Mouse (Mus musculus) adrenal gland, postnatal 4 days (tissue): ENCODE results near the gene Gm45717. TPM values are rescaled to one million over a fixed set of nuclear protein-coding genes. Genes with fewer than 3 reads are reported as not detected.

Experiments
- DNase-seq, 2 experiments: peaks; one replicate each; pipeline ENCODE4 v3.0.0; 2021 to 2022; ENCODE audit warnings: low spot score in 2 of 2, mixed read lengths in 2 of 2
- total RNA-seq, 2 experiments: library from RNA; stranded (reverse); gene quantifications; 2 replicates each; pipeline ENCODE4 v1.2.3; 2021

The Gm45717 gene
- total RNA-seq, 2 experiments from 2014 or later = not detected

DNA sequence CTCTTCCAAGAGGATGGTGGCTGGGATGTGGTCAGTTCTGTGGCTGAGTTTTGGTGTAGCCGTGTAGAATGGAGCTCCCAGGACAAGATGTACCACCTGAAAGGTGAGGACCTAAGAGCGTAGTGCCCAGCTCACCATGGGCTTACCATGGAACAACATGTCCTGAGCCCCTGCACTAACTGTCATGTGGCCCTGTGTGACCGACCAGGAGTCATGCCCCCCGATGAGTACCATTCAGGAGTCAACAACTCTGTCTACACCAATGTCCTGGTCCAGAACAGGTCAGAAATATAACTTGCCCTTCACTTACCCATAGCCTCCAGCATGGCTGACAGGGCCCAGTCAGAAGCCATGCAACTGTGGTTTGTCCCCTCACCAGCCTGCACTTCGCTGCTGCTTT is 10.5 kb downstream of the Gm45717 start:
- DNase-seq = no peak

GRCm38 (mm10) chr7:140944236-140944635 is 11.5 kb downstream of the Gm45717 start:
- DNase-seq = no peak

DNA sequence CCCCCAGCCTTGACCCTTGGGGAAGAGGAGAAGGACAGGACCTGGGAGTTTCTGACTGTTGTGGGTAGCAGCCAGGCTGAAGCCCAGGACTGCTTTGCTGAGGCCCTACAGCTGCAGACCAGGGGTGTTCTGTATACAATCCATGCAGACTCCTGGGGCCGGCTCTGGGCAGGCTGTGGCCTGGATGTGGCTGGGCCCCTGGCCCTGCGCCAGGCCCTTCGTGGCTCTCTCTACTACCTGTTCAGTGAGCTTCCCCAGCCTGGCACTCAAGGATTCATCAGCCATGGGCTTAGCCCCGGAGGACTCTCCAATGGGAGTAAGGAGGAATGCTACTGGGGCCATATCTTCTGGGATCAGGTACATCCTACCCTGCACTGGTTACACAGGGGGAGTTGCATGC is 12.4 kb downstream of the Gm45717 start:
- no peak for DNase-seq

DNA sequence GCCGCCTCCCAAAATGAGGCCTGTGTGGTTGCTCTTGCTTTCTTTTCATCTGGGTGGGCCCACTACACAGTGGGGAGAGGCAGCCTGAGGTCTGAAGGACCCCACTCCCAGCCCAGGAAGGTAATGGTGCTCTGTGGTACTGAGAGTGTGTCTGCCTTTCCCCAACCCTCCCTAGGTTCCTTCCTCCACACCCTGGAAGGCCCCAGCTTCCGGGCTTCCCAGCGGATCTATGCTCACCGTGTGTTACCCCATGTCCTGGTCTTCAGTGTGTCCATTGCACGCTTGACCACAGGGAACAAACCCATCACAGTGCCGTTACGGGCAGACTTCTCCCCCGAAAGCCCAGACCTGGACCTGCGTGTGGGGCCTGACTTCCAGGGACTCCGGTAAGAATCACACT is 12.9 kb downstream of the Gm45717 start:
- DNase-seq = no peak

DNA sequence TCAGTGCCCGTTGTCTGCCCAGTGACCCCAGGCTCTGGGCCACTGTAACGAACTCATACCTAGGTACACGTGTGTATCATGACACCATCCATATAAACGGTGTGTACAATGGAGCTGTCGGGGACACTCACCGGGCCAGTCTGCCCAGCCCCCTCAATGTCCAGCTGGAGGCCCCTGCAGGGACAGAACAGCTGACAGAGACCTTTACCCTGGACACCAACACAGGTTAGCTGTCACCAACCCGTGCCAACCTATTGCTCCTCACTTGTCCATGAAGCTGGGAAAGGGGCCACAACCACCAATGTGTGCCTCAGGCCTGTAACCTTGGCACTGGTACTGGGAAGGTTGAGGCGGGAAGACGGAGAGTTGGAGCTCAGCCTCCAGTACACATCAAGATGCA is 13.4 kb downstream of the Gm45717 start:
- no peak for DNase-seq

DNA sequence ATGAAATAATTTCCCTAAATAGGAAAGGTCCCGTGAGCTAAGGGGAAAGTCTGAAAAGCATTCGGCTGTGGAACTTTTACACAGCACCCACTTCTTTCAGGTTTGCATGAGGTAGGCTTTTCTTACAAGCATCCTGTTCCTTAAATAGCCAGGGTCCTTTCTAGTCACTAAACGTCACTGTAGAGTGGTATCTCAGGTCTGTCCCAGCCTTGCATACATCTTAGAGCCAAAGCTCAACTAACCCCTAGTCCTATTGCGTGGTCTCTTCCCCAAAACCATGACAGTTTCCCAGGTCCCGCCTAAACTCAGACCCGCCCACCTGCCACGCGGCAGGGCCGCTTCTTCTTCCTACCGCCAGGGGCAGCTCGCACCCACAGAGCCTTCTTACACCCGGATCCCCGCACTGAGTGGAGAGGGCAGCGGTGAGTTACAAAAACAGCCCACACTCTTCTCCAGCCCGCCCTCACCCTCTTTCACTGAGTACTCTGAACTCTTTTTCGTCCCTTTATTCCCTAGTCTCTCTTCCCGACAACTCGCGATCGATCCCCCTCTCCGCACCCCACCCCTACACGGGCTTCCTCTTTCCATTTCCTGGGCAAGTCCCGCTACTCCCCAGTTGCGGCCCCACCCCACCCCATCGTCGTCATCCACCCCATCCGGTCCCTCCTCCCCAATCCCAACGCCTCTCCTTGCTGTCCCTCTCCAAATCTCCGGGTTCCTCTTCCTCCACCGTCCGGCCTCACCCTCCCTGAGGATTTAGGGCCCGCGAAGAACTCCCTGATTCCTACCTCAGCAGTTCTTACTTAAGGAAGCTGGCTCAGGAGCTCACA is 14.3 kb downstream of the Gm45717 start, which contains the start of gene Pgghg:
Pgghg (plus strand) TSS at position 170 of the 830 bp plus-strand sequence.
- peak; percentile 64 to 79 for DNase-seq

- no peak for DNase-seq
Measured at GRCm38 (mm10) chr7:140939669-140940171, 16.0 kb downstream of the Gm45717 start.

- no peak for DNase-seq
Measured at GRCm38 (mm10) chr7:140938896-140939295, 16.8 kb downstream of the Gm45717 start.

DNA sequence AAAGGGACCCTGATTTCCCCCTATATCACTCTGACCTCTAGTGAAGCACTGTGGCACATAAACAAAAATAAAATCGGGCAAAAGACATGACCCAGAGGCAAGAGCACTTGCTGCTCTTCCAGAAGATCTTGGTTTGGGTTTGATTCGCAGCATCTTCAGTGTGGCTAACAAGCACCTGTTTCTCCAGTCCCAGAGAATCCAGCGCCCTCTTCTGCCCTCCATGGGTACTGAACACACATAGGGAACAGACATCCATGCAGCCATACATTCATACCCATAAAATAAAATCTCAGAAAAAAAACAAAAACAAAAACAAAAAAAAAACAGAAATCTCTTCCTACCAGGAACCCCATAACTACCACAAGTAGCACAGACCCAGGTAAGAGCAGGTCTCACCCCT is 17.3 kb downstream of the Gm45717 start:
- DNase-seq = no peak

DNA sequence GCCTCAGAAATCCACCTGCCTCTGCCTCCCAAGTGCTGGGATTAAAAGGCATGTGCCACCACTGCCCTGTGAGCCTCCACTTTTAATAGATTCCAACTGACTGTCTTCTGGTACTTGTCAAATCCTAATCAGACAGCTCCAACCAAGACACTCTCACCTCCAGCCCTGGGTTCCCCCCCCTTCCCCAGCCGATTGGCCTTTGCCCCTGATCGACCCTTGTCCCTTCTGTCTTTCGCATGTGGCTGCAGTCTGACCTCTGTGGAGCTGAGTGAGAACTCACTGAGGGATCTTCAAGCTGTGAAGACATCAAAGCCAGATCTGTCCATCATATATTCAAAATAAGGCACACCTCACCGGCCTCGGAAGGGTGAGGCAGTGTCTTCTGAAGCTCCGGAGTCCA is 28.6 kb downstream of the Gm45717 start:
- DNase-seq = no peak

GRCm38 (mm10) chr7:140923070-140923775 is 32.5 kb downstream of the Gm45717 start:
- no peak for DNase-seq

DNA sequence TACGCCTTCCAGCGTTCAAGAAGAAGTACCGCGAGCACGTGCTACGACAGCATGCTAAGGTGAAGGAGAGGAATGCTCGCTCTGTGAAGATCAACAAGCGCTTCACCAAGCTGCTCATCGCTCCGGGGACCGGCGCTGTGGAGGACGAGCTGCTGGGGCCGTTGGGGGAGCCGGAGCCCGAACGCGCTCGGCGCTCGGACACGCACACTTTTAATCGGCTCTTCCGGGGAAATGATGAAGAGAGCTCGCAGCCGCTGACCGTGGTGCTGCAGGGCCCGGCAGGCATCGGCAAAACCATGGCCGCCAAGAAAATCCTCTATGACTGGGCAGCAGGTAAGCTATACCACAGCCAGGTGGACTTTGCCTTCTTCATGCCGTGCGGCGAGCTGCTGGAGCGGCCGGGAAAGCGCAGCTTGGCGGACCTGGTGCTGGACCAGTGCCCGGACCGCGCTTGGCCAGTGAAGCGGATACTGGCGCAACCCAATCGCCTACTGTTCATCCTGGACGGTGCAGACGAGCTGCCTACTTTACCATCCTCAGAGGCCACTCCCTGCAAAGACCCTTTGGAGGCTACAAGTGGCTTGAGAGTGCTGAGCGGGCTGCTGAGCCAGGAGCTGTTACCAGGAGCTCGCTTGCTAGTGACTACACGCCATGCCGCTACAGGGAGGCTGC is 33.2 kb downstream of the Gm45717 start:
- no peak for DNase-seq

GRCm38 (mm10) chr7:140921225-140921975 is 34.3 kb downstream of the Gm45717 start:
- DNase-seq = no peak

GRCm38 (mm10) chr7:140920418-140921029 is 35.2 kb downstream of the Gm45717 start, which contains the start of gene Nlrp6:
TSS of gene Nlrp6 (plus strand) at chr7:140920902.
- no peak for DNase-seq

DNA sequence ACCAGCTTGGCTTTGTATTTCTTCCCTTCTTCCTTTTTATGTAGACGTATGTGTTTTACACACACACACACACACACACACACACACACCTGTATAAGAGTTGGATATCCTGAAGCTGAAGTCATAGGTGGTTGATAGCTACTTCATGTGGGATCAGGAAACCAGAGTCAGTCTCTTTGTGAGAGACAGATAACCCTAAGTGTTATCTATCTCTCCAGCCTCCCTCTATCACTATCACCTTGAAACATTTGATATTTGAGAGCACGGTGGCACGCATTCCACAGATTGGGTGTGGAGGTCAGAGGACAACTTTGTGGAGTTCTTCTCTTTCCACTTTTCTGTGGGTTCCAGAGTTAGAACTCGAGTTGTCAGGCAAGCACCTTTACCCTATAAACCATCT is 35.8 kb downstream of the Gm45717 start:
- DNase-seq = no peak

DNA sequence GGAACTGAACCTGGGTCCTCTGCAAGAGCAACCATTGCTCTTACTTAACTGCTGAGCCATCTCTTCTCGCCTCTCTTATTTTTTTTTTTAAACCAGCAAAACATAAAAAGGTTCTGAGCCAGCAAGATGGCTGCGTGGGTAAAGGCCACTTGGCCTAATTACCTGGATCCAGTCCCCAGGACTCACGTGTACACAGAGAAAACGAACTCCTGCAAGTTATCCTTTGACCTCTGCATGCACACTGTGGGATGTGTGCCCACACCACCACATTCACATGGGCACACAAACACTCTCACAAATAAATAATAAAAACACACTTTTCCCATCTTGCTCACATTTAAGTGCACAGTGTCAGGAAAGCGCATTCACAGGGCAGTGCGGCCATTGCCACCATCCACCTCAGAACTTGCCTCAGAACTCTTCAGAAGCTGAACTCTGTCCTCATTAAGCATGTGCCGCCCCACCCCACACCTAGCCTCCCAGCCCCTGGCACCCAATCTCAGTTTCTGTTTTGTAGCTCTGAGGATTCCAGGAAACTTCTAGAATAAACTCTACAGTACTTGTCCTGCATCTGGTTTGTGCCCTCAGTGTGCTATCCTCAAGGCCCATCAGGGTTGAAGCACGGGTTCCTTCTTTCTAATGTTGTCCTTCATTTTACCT is 41.6 kb downstream of the Gm45717 start:
- no peak for DNase-seq

- no peak for DNase-seq
Measured at GRCm38 (mm10) chr7:140912846-140913482, 42.8 kb downstream of the Gm45717 start.

DNA sequence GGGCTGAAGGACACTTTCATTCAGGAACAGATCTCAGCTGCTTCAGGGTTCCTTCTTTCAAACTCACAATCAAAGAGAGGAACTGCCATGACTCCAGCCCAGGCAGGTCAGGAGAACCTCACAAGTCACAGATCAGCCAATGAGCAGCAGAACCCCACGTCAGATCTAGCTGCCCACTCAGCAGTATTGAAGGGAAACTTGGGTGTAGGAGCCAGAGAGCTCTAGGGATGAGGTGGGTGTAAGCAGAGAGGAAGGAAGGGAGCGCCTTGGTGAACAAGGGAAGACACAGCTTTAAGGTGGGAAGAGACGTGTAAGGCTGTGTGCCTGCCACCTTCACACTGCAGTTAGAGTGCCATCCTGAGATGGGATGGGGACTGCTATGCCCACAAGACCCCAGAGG is 43.4 kb downstream of the Gm45717 start:
- no peak for DNase-seq

DNA sequence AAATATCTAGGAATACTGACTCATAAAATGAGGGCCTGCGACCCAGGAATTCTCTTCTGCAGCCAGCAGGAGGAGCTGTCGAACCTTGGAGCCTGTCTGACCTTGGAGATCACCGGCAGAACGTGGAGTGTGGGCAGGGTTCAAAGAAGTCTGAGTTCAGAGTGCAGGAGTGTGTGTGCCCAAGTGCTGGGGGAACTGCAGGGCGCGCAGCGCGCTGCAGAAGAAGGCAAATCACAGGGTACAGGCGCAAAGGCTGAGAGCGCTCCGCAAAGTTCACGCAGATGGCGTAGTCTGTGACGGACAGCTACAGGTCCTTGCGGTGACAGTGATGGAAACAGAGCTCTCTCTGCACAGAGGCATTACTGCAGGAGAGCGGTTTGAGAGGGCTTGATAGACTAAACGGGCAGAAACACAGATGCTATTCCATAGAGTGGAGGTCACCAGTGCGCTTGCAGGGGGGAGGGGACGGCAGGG is 47.1 kb downstream of the Gm45717 start:
- peak; percentile 62 to 75 for DNase-seq
